Mouse (Mus musculus) thymus, postnatal 36 days (tissue): ENCODE results near the gene Psmb6.

Experiments
- DNase-seq, 2 experiments: peaks; one replicate each; pipeline ENCODE4 v3.0.0; 2022; ENCODE audit warnings: mixed read lengths in 2 of 2

Gene Psmb6

GRCm38 (mm10) chr11:70525184-70525678 is at the start of gene Psmb6:
TSS of gene Psmb6 (plus strand) at chr11:70525367.
- DNase-seq = peak; percentile 84 to 92

GRCm38 (mm10) chr11:70485498-70485897 is 39.7 kb upstream of the Psmb6 start:
- DNase-seq = no peak

- no peak for DNase-seq
Observed at GRCm38 (mm10) chr11:70487816-70488215, 37.4 kb upstream of the Psmb6 start.

GRCm38 (mm10) chr11:70489138-70489537 is 36.0 kb upstream of the Psmb6 start:
- DNase-seq = no peak

- DNase-seq = no peak
Observed at GRCm38 (mm10) chr11:70489684-70490083, 35.5 kb upstream of the Psmb6 start.

- DNase-seq = no peak
Observed at GRCm38 (mm10) chr11:70499566-70500475, 25.3 kb upstream of the Psmb6 start.

- DNase-seq = no peak
Observed at GRCm38 (mm10) chr11:70500476-70500812, 24.7 kb upstream of the Psmb6 start.

- DNase-seq = no peak
Observed at GRCm38 (mm10) chr11:70502018-70502417, 23.1 kb upstream of the Psmb6 start.

GRCm38 (mm10) chr11:70504970-70505369 is 20.2 kb upstream of the Psmb6 start, which contains the start of gene Tm4sf5:
TSS of gene Tm4sf5 (plus strand) at chr11:70505244.
- no peak for DNase-seq

- DNase-seq = peak; percentile 82 to 84
Observed at GRCm38 (mm10) chr11:70506385-70506784, 18.8 kb upstream of the Psmb6 start.

- DNase-seq = peak; percentile 29 to 60
Observed at GRCm38 (mm10) chr11:70506962-70507515, 18.1 kb upstream of the Psmb6 start.

GRCm38 (mm10) chr11:70509753-70510564 is 15.2 kb upstream of the Psmb6 start:
- DNase-seq = peak; percentile 63 to 67

GRCm38 (mm10) chr11:70511242-70511641 is 13.9 kb upstream of the Psmb6 start:
- no peak for DNase-seq

- DNase-seq = no peak
Observed at GRCm38 (mm10) chr11:70511825-70512224, 13.3 kb upstream of the Psmb6 start.

GRCm38 (mm10) chr11:70512709-70513342 is 12.3 kb upstream of the Psmb6 start:
- no peak for DNase-seq

GRCm38 (mm10) chr11:70513520-70513919 is 11.6 kb upstream of the Psmb6 start:
- no peak for DNase-seq

GRCm38 (mm10) chr11:70514288-70514687 is 10.9 kb upstream of the Psmb6 start, which contains the start of gene Vmo1:
TSS of gene Vmo1 (minus strand) at chr11:70514616.
- no peak for DNase-seq

GRCm38 (mm10) chr11:70516352-70516751 is 8.8 kb upstream of the Psmb6 start:
- DNase-seq = no peak

GRCm38 (mm10) chr11:70518436-70518835 is 6.7 kb upstream of the Psmb6 start:
- no peak for DNase-seq

GRCm38 (mm10) chr11:70518923-70519322 is 6.2 kb upstream of the Psmb6 start, which contains the start of gene Gltpd2:
TSS of gene Gltpd2 (plus strand) at chr11:70519196.
- no peak for DNase-seq

GRCm38 (mm10) chr11:70520178-70520769 is 4.9 kb upstream of the Psmb6 start:
- DNase-seq = no peak
